In genomic region chr17:29356479-29356856, GRCm38 (mm10) we compare ENCODE assay signal across 9 mouse cellular contexts. TPM values are rescaled to one million over a fixed set of nuclear protein-coding genes. Genes with fewer than 3 reads are reported as not detected.
DNase-seq lines count a peak whose midpoint lies in the region; ATAC-seq and TF ChIP-seq lines count a peak whose summit lies in the region.
"Had no signal": no experiment of that assay in that cellular context is flagged by ENCODE, and none has a peak within 500 bp of the region (broad histone marks: within the 10 kb centered on the region; RNA-seq: fewer than 3 reads in every experiment).

No protein-coding gene starts in this region.

- peaks cover 41% of the 10 kb centered on the region for H3K4me1 ChIP-seq in embryonic facial prominence, embryonic 10.5 days
- H3K4me1 ChIP-seq in heart, embryonic 15.5 days (replicated peaks) = peaks cover 38% of the 10 kb centered on the region

- H3K27ac ChIP-seq in left cerebral cortex, adult 2 months = peak overlapping the region; percentile 81
- H3K27ac ChIP-seq in embryonic facial prominence, embryonic 10.5 days (replicated peaks) = peak overlapping the region; percentile 89
- peak overlapping the region; percentile 98 for H3K27ac ChIP-seq in heart, embryonic 15.5 days
- H3K27ac ChIP-seq: macrophage had no signal

- intact Hi-C loops in left cerebral cortex, adult 2 months (cut with DNase I) = no loop called here

- H3K36me3 ChIP-seq in embryonic facial prominence, embryonic 10.5 days (replicated peaks) = no peaks in the 10 kb centered on the region
- H3K36me3 ChIP-seq in heart, embryonic 15.5 days = no peaks in the 10 kb centered on the region

- DNase-seq in left cerebral cortex, adult 2 months (ENCODE audit: extremely low spot score in 1 of 2, low spot score in 2 of 2) = peak; percentile 38 to 57
- DNase-seq in left cerebral cortex, adult 11 months (ENCODE audit: low spot score) = no peak
- peak; percentile 89 for DNase-seq in embryonic facial prominence, embryonic 10.5 days (ENCODE audit: low spot score)
- peak; percentile 91 for DNase-seq in kidney, postnatal 14 days
- peak; percentile 79 for DNase-seq in lung, postnatal 14 days
- DNase-seq in right cerebral cortex, postnatal 4 days = peak; percentile 64
- DNase-seq in spleen, postnatal 36 days (ENCODE audit: low spot score in 2 of 2) = no peak

- peak; percentile 91 for ATAC-seq in heart, embryonic 15.5 days (replicated peaks; ENCODE audit: insufficient number of reproducible peaks, insufficient read depth, low FRiP score, low read depth)

- no peaks in the 10 kb centered on the region for H3K9me3 ChIP-seq in embryonic facial prominence, embryonic 10.5 days
- no peaks in the 10 kb centered on the region for H3K9me3 ChIP-seq in heart, embryonic 15.5 days (replicated peaks)

- H3K4me2 ChIP-seq in heart, embryonic 15.5 days = peak overlapping the region; percentile 70

- H3K4me3 ChIP-seq in left cerebral cortex, adult 2 months = 0 out of 2 replicates have a peak overlapping the region, but pooled peaks have one; percentile 17
- H3K4me3 ChIP-seq in embryonic facial prominence, embryonic 10.5 days = peak overlapping the region; percentile 53
- H3K4me3 ChIP-seq in heart, embryonic 15.5 days = peak overlapping the region; percentile 44

- peak overlapping the region; percentile 53 for H3K9ac ChIP-seq in heart, embryonic 15.5 days

- WGBS in embryonic facial prominence, embryonic 10.5 days = 2% methylated on average over 11 of the region's 11 CpGs
- WGBS in heart, embryonic 15.5 days = 3% methylated on average over 11 of the region's 11 CpGs

- H3K27me3 ChIP-seq in embryonic facial prominence, embryonic 10.5 days (replicated peaks; ENCODE audit: low read depth, poor library complexity, severe bottlenecking) = no peaks in the 10 kb centered on the region
- no peaks in the 10 kb centered on the region for H3K27me3 ChIP-seq in heart, embryonic 15.5 days

- no peak for TF ChIP-seq CTCF in left cerebral cortex, adult 2 months (IDR thresholded peaks at IDR 0.05)

RNA-seq across cellular contexts. Expression of gene Fgd2, which starts 4.2 kb away (rescaled TPM):
- 1 to 10 TPM; 5.4 to 7.4 TPM for total RNA-seq in left cerebral cortex, adult 2 months (2021)
- 10.2 and 12.3 TPM in 2 replicates for polyA plus RNA-seq in embryonic facial prominence, embryonic 10.5 days (2016; fragmentation: Nextera tagmentation; extraction: Ambion mirVana)
- 3.0 and 7.0 TPM in 2 replicates for polyA plus RNA-seq in heart, embryonic 15.5 days (2015; fragmentation: Nextera tagmentation; extraction: Ambion mirVana)

RNA-seq across cellular contexts. Expression of gene Mtch1, which starts 8.7 kb away (rescaled TPM):
- total RNA-seq in left cerebral cortex, adult 2 months (2021) = 100 to 1,000 TPM; 537 to 552 TPM
- 278 and 280 TPM in 2 replicates for polyA plus RNA-seq in embryonic facial prominence, embryonic 10.5 days (2016; fragmentation: Nextera tagmentation; extraction: Ambion mirVana)
- 224 and 299 TPM in 2 replicates for polyA plus RNA-seq in heart, embryonic 15.5 days (2015; fragmentation: Nextera tagmentation; extraction: Ambion mirVana)

RNA-seq across cellular contexts. Expression of gene Pi16, which starts 39.0 kb away (rescaled TPM):
- 1 to 10 TPM; 1.2 to 1.4 TPM for total RNA-seq in left cerebral cortex, adult 2 months (2021)
- 0.65 and 0.91 TPM in 2 replicates for polyA plus RNA-seq in embryonic facial prominence, embryonic 10.5 days (2016; fragmentation: Nextera tagmentation; extraction: Ambion mirVana)
- polyA plus RNA-seq in heart, embryonic 15.5 days (2015; fragmentation: Nextera tagmentation; extraction: Ambion mirVana) = 4.3 and 5.8 TPM in 2 replicates

Comparison
In these comparisons a context has a peak if more than half of its experiments do, and no peak if none do; other contexts are left out.
1. DNase-seq: peak in left cerebral cortex, adult 2 months (2 of 2), embryonic facial prominence, embryonic 10.5 days (single experiment), kidney, postnatal 14 days (single experiment), lung, postnatal 14 days (single experiment) and right cerebral cortex, postnatal 4 days (single experiment); none in left cerebral cortex, adult 11 months (single experiment) and spleen, postnatal 36 days (0 of 2).
2. Peak in every context shown above with its lines, with median percentiles within 50 percentile points of each other: H3K27ac ChIP-seq and H3K4me3 ChIP-seq.